Comparison of ENCODE assay signal across 9 mouse cellular contexts in genomic region chr9:31254697-31255004, GRCm38 (mm10). TPM values are rescaled to one million over a fixed set of nuclear protein-coding genes. Genes with fewer than 3 reads are reported as not detected.
A peak's percentile ranks its signal among the peaks of the same experiment; 100 is the strongest.
DNase-seq lines count a peak whose midpoint lies in the region; ATAC-seq and TF ChIP-seq lines count a peak whose summit lies in the region.
"Had no signal": no experiment of that assay in that cellular context is flagged by ENCODE, and none has a peak within 500 bp of the region (broad histone marks: within the 10 kb centered on the region; RNA-seq: fewer than 3 reads in every experiment).

No protein-coding gene starts in this region.

- TF ChIP-seq CTCF in lung, adult 2 months (IDR thresholded peaks at IDR 0.05; ENCODE audit: insufficient read depth, low read length) = no peak
- no peak for TF ChIP-seq CTCF in lung, postnatal 0 days (IDR thresholded peaks at IDR 0.05)

- H3K9me3 ChIP-seq in lung, postnatal 0 days (ENCODE audit: low read length) = no peaks in the 10 kb centered on the region
- no peaks in the 10 kb centered on the region for H3K9me3 ChIP-seq in liver, embryonic 12.5 days (replicated peaks)
- no peaks in the 10 kb centered on the region for H3K9me3 ChIP-seq in forebrain, embryonic 14.5 days (replicated peaks; ENCODE audit: control insufficient read depth, low read length)
- H3K9me3 ChIP-seq: embryonic facial prominence, embryonic 13.5 days had no signal

- H3K36me3 ChIP-seq in lung, postnatal 0 days (ENCODE audit: insufficient read depth, low read length) = no peaks in the 10 kb centered on the region
- H3K36me3 ChIP-seq in liver, embryonic 12.5 days = no peaks in the 10 kb centered on the region
- H3K36me3 ChIP-seq in splenic B cell, adult 2 months (ENCODE audit: control insufficient read depth, insufficient read depth, low read length, poor library complexity, severe bottlenecking) = no peaks in the 10 kb centered on the region
- no peaks in the 10 kb centered on the region for H3K36me3 ChIP-seq in forebrain, embryonic 14.5 days (ENCODE audit: control insufficient read depth, insufficient read depth, low read length)
- H3K36me3 ChIP-seq: embryonic facial prominence, embryonic 13.5 days had no signal

- peak; percentile 20 for DNase-seq in lung, adult 2 months
- no peak for DNase-seq in lung, postnatal 0 days (ENCODE audit: low spot score)
- DNase-seq in splenic B cell, adult 2 months (ENCODE audit: low read depth, low spot score) = peak; percentile 12
- no peak for DNase-seq in adrenal gland, postnatal 14 days
- no peak for DNase-seq in frontal cortex, postnatal 10 days (ENCODE audit: low spot score in 2 of 2)
- no peak for DNase-seq in forebrain, embryonic 14.5 days (ENCODE audit: low spot score)

- no peak for ATAC-seq in lung, postnatal 0 days
- peak; percentile 83 for ATAC-seq in liver, embryonic 12.5 days
- no peak for ATAC-seq in forebrain, embryonic 14.5 days

- WGBS in lung, adult 2 months = 71% methylated on average over 7 of the region's 7 CpGs
- WGBS in lung, postnatal 0 days = 73% methylated on average over 7 of the region's 7 CpGs
- WGBS in liver, embryonic 12.5 days (ENCODE audit: insufficient replicate concordance) = 21% methylated on average over 7 of the region's 7 CpGs
- WGBS in forebrain, embryonic 14.5 days = 92% methylated on average over 7 of the region's 7 CpGs

- TF ChIP-seq EP300 in lung, postnatal 0 days (IDR thresholded peaks at IDR 0.05) = no peak

- no peaks in the 10 kb centered on the region for H3K27me3 ChIP-seq in lung, postnatal 0 days (replicated peaks; ENCODE audit: insufficient read depth, low read length)
- no peaks in the 10 kb centered on the region for H3K27me3 ChIP-seq in liver, embryonic 12.5 days (replicated peaks)
- no peaks in the 10 kb centered on the region for H3K27me3 ChIP-seq in splenic B cell, adult 2 months (ENCODE audit: control insufficient read depth, insufficient read depth, low read length, poor library complexity, severe bottlenecking)
- no peaks in the 10 kb centered on the region for H3K27me3 ChIP-seq in forebrain, embryonic 14.5 days (replicated peaks; ENCODE audit: control insufficient read depth, insufficient read depth, low read length)
- H3K27me3 ChIP-seq: embryonic facial prominence, embryonic 13.5 days had no signal

- no peak overlapping the region for H3K4me2 ChIP-seq in lung, postnatal 0 days (replicated peaks; ENCODE audit: low read depth, low read length)
- peak overlapping the region; percentile 63 for H3K4me2 ChIP-seq in liver, embryonic 12.5 days
- no peak overlapping the region for H3K4me2 ChIP-seq in forebrain, embryonic 14.5 days (ENCODE audit: low read length)
- H3K4me2 ChIP-seq: embryonic facial prominence, embryonic 13.5 days had no signal

- peaks cover 8% of the 10 kb centered on the region for H3K4me1 ChIP-seq in lung, adult 2 months (ENCODE audit: control insufficient read depth, insufficient read depth, low read length)
- H3K4me1 ChIP-seq in lung, postnatal 0 days (ENCODE audit: insufficient read depth, low read depth, low read length) = peaks cover 6% of the 10 kb centered on the region; the same call in 1 of the 2 replicates
- H3K4me1 ChIP-seq in brown adipose tissue, adult 24 weeks (ENCODE audit: control insufficient read depth, insufficient read depth, insufficient read length, low read length) = peaks cover 13% of the 10 kb centered on the region
- peaks cover 76% of the 10 kb centered on the region for H3K4me1 ChIP-seq in liver, embryonic 12.5 days
- H3K4me1 ChIP-seq in forebrain, embryonic 14.5 days (ENCODE audit: control insufficient read depth, insufficient read depth, low read length) = no peaks in the 10 kb centered on the region
- H3K4me1 ChIP-seq: embryonic facial prominence, embryonic 13.5 days had no signal

- no peak overlapping the region for H3K9ac ChIP-seq in lung, postnatal 0 days (replicated peaks; ENCODE audit: low read depth)
- H3K9ac ChIP-seq in liver, embryonic 12.5 days = peak overlapping the region; percentile 66
- H3K9ac ChIP-seq in forebrain, embryonic 14.5 days (ENCODE audit: low read length) = no peak overlapping the region
- H3K9ac ChIP-seq: embryonic facial prominence, embryonic 13.5 days had no signal

- no peak overlapping the region for H3K4me3 ChIP-seq in lung, adult 2 months (replicated peaks; ENCODE audit: extremely low read depth, low read depth, low read length)
- H3K4me3 ChIP-seq in lung, postnatal 0 days (ENCODE audit: low read depth, low read length) = no peak overlapping the region
- no peak overlapping the region for H3K4me3 ChIP-seq in brown adipose tissue, adult 24 weeks (ENCODE audit: insufficient read depth, low read depth, low read length)
- H3K4me3 ChIP-seq in liver, embryonic 12.5 days = peak overlapping the region; percentile 34
- H3K4me3 ChIP-seq in forebrain, embryonic 14.5 days (ENCODE audit: low read depth, low read length) = no peak overlapping the region
- H3K4me3 ChIP-seq: embryonic facial prominence, embryonic 13.5 days had no signal

- no peak for TF ChIP-seq POLR2A in lung, adult 2 months (IDR thresholded peaks at IDR 0.05; ENCODE audit: borderline replicate concordance, extremely low read depth, low read depth, low read length)

- H3K27ac ChIP-seq in lung, postnatal 0 days (ENCODE audit: low read length) = no peak overlapping the region
- peak overlapping the region; percentile 86 for H3K27ac ChIP-seq in brown adipose tissue, adult 24 weeks (replicated peaks; ENCODE audit: low read depth, low read length)
- H3K27ac ChIP-seq in liver, embryonic 12.5 days = peak overlapping the region; percentile 98
- H3K27ac ChIP-seq in forebrain, embryonic 14.5 days (ENCODE audit: low read depth, low read length) = no peak overlapping the region
- H3K27ac ChIP-seq: embryonic facial prominence, embryonic 13.5 days had no signal

RNA-seq across cellular contexts. Expression of gene Prdm10, which starts 25.7 kb away (rescaled TPM):
- polyA plus RNA-seq in lung, adult 2 months (2012; rRNA removed) = 6.3 and 7.3 TPM in 2 replicates
- 1.2 and 1.5 TPM in 2 replicates for polyA plus RNA-seq in lung, postnatal 0 days (2015; fragmentation: Nextera tagmentation; extraction: Ambion mirVana)
- polyA plus RNA-seq in brown adipose tissue, adult 24 weeks (2012; ENCODE audit: insufficient read depth, insufficient read length, missing spikeins) = 1.7 and 2.3 TPM in 2 replicates
- 4.1 and 4.7 TPM in 2 replicates for polyA plus RNA-seq in liver, embryonic 12.5 days (2016; fragmentation: Nextera tagmentation; extraction: Ambion mirVana)
- 8.0 and 8.3 TPM in 2 replicates for total RNA-seq in adrenal gland, postnatal 14 days (2021)
- 7.3 and 9.7 TPM in 2 replicates for polyA plus RNA-seq in forebrain, embryonic 14.5 days (2014; fragmentation: Nextera tagmentation; extraction: Ambion mirVana)

RNA-seq across cellular contexts. Expression of gene Aplp2, which starts 43.0 kb away (rescaled TPM):
- polyA plus RNA-seq in lung, adult 2 months (2012; rRNA removed) = 465 and 568 TPM in 2 replicates
- 523 and 525 TPM in 2 replicates for polyA plus RNA-seq in lung, postnatal 0 days (2015; fragmentation: Nextera tagmentation; extraction: Ambion mirVana)
- polyA plus RNA-seq in brown adipose tissue, adult 24 weeks (2012; ENCODE audit: insufficient read depth, insufficient read length, missing spikeins) = 657 and 1,031 TPM in 2 replicates
- 210 and 212 TPM in 2 replicates for polyA plus RNA-seq in liver, embryonic 12.5 days (2016; fragmentation: Nextera tagmentation; extraction: Ambion mirVana)
- total RNA-seq in adrenal gland, postnatal 14 days (2021) = 627 and 648 TPM in 2 replicates
- polyA plus RNA-seq in forebrain, embryonic 14.5 days (2014; fragmentation: Nextera tagmentation; extraction: Ambion mirVana) = 208 and 237 TPM in 2 replicates

Comparison
In these comparisons a context has a peak if more than half of its experiments do, and no peak if none do; other contexts are left out.
1. DNase-seq: peak in lung, adult 2 months (single experiment) and splenic B cell, adult 2 months (single experiment); none in lung, postnatal 0 days (single experiment), adrenal gland, postnatal 14 days (single experiment), frontal cortex, postnatal 10 days (0 of 2) and forebrain, embryonic 14.5 days (single experiment).
2. H3K27ac ChIP-seq: peak in brown adipose tissue, adult 24 weeks (single experiment) and liver, embryonic 12.5 days (single experiment); none in lung, postnatal 0 days (single experiment) and forebrain, embryonic 14.5 days (single experiment).